Mouse (Mus musculus): ENCODE results near the gene Cttnbp2nl.

DNA sequence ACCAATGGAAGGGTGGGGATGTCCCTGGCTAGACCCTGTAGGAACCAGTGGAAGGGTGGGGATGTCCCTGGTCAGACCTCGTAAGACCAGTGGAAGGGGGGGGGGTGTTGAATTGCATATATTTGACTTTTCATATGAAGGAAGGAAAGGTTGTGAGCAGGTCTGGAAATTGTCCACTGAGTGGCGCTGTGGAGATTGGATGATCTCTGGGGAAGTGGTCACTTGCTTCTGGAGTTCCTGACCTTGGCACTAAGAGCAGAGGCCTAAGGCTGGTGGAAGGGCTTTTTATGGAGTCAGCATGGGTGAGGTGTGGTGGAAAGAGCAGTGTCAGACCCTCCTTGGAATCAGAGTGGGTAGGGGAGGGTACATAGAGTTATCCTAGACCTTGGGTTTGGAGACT is 41.5 kb upstream of the Cttnbp2nl start:
- TF ChIP-seq CTCF (IDR thresholded peaks at IDR 0.05; ENCODE audit: low read depth, low read length), result no peak
- no peak for TF ChIP-seq TAL1 (conservative IDR thresholded peaks at IDR 0.05; ENCODE audit: low read depth, low read length)
- no peak for TF ChIP-seq GATA2 (IDR thresholded peaks at IDR 0.05; ENCODE audit: borderline replicate concordance, low read depth, low read length)
